Mouse (Mus musculus) cerebral cortex, adult 2 months (tissue): ENCODE results near the gene Acadvl.

Experiments
- WGBS: fragments of 180-500 bp; shearing (Covaris S2); methylation state at CpG from one replicate; pipeline ENCODE4 v1.1.7; 2018; 5-methylcytosine and 5-hydroxymethylcytosine counted together

Acadvl gene

DNA sequence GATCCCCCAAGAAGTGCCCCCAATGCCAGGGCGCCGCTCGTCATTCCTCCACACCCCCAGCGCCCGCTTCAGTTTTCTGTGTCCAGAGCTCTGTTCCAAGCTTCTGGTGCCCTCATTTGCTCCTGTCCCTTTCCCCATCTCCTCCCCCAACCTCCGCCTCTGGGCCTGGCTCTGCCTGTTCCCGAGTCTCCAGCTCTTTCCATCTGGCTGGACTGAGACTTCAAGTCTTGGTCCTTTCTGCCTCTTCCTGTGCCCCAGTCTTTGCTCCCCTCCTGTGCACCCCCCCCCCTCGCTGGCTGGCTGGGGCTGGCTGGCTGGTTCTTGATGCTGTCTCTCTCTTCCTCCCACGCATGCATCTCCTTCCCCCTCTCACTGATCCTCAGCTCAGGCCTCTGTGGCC is 12.2 kb upstream of the Acadvl start:
- 14% methylated on average over 9 of the region's 9 CpGs for WGBS

DNA sequence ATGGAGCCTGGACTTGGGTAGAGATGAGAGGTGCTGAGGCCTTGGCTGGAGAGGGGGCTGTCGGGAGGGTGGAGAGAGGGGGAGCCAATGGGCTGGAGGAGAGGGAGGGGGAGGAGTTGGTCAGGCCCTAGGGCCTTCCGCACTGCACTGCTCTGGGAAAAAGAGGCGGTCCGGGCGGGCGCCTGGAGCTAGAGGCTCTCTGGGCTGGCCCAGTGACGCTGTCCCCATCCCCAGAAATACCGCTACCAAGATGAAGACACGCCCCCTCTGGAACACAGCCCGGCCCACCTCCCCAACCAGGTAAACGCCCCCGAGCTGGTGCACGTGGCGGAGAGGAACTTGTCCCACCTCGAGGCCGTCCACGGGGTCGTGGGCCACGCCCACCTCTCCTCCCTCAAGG is 11.5 kb upstream of the Acadvl start:
- WGBS: 14% methylated on average over 19 of the region's 19 CpGs

DNA sequence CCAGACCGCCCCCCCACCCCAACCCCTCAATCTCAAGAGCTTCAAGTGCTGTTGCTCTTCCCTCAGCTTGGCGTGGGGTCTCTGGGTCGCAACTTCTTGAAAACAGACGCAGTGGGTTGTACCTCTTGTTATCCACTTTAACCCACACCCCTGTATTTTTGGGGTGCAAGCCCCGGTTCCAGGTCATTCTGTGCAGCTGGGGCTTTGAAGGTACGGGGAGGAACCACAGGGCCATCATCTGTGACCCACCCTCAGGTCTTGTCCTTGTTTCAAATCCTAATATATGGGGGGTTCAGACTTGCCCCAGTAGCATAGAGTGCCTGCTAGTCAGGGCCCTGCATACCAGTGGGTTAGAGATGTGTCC is 8.9 kb upstream of the Acadvl start:
- 11% methylated on average over 6 of the region's 6 CpGs for WGBS

DNA sequence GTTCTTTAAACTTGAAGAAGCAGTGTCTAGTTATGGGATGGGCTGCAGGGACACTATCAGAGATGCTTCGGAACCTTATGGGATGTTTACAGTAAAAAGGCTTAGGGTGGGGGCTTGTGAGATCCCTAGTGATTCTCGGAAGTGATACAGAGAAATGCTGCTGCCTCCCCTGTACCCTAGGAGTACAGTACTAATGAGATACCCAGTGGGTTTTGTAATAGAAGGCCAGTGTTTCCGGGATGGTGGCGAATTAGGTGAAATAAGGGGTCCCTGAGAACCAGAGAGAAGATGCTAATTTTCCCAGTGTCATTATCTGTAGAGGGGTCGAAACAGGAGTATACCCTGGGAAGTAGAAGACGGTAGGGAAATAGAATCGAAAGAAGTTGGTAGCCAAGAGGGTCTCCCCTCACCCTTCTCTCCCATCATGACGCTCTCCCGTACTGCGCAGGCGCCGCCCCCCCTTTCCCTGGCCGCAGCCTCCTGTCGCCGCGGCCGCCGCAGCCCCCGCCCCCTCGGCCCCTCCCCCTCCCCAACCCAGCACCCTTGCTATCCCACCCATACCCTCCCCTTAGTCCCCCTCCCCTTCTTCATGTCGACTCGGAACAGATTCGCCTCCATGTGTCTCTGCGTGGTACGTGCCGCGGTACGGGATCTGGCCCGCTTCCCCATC is 8.4 kb upstream of the Acadvl start:
- WGBS: 2% methylated on average over 27 of the region's 29 CpGs

DNA sequence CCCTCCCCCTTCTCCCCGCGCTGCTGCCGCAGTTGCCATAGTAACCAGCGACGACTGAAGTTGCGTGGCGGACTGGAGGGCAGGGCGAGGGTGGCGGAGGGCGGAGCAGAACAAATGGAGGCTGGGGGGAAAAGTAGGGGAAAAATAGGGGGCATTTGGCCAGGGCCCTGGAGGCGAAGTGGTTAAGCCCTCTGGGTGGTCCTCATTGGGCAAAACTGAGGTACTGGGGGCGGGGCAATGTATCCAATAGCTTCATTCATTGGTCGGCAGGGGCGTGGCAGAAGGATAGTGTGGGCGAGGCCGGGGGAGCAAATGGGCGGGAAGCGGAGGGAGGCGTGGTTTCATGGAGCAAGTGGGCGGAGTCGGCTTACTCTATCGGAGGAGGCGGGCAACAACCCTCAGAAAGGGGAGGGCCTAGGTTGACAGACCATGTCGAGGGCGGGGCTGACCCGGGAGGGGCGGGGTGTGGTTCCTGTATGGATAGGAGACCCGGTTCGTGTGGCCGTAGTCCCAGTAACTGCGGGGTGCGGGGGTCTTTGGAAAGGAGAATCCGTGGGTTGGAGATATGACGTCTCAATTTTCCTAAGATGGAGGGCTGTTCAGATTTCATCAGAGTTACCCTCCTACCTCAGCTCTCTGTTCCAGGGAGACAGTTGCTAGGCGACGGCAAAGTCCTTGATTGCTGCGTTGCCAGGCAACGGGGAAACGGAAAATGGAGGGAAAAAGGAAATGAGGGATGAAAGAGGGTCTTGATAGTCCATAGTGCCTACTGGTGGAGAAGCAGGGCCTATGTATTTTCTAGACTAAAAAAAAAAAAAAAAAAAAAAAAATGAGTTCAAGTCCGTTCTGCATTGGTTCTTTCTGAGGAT is 6.3 kb upstream of the Acadvl start:
- WGBS: 1% methylated on average over 40 of the region's 40 CpGs

DNA sequence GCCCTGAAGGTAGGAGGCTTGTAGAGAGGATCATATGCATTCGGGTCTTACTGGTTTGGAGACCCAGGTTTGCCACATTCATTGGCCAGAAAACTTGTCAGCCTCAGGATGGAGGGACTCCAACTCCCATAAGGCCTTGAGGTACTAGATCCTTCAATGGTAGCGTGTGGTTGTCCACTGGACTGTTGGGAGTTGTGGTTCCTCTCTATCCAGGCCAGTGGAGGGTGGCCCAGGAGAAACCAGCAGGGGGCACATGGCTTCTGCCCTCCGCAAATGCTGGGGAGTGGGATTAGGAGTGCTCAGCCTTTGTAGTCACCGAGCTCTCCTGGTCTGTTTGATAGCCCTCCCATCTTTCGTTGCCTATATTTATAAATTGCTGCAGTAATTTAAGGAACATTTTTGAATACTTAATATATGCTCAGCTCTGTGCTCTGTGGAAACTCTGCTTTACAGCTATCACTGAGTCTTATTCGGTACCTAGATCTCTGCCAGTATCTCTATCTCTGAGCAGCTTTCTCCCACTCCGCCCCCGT is 5.6 kb upstream of the Acadvl start:
- WGBS: under 1% methylated on average over 8 of the region's 8 CpGs

DNA sequence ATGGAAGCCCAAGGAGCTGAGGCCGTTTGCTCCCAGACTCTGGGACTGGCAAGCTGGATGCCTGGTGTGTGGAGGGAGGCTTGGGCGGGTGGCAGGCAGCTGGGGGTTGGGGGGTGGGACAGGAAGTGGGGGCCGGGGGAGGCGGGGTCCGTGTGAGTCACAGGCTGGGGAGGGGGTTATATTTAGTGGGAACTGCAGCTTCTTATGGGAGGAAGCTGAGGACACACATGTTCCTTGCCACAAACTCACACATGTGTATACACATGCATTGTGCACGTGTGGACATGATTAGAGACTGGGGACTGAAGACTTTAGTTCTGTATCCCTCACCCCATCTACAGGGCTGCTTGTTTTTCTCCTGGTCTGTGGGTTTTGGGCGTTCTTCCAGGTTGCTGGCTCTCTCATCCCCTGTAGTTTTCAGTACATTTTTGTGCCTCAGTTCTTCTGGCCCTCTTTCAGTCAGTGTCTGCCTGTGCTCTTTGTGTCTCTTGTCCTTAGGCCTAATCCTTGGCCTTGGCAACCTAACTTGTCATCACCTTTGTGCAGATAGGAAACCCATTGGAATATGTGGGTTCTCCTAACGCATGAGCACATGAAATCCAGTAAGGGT is 4.9 kb upstream of the Acadvl start:
- 7% methylated on average over 8 of the region's 8 CpGs for WGBS

DNA sequence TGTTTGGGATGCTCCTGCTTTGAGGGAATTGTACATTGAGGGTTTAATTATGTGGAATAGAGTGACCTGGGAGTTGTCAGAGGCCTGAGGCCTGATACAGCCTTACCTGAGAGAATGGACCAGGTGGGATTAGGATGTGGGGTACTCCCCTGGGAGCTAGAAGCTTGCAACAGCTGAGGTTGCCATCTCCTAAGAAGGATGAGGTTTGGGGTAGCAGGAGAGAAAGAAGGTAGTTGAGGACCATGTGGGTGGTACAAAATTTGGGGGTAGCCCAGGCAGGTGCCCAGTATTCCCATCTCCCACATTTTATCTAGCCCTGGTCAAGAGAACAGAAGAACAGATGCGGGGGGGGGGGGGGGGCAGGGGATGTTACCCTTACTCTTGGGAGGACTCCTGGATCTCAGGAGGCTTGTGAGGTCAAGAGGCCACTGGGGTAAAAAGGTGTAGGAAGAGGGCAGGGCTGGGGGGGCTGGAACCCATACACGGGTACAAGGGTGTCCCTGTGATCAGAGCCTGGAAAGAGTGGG is 4.3 kb upstream of the Acadvl start:
- WGBS: 9% methylated on average over 2 of the region's 2 CpGs

DNA sequence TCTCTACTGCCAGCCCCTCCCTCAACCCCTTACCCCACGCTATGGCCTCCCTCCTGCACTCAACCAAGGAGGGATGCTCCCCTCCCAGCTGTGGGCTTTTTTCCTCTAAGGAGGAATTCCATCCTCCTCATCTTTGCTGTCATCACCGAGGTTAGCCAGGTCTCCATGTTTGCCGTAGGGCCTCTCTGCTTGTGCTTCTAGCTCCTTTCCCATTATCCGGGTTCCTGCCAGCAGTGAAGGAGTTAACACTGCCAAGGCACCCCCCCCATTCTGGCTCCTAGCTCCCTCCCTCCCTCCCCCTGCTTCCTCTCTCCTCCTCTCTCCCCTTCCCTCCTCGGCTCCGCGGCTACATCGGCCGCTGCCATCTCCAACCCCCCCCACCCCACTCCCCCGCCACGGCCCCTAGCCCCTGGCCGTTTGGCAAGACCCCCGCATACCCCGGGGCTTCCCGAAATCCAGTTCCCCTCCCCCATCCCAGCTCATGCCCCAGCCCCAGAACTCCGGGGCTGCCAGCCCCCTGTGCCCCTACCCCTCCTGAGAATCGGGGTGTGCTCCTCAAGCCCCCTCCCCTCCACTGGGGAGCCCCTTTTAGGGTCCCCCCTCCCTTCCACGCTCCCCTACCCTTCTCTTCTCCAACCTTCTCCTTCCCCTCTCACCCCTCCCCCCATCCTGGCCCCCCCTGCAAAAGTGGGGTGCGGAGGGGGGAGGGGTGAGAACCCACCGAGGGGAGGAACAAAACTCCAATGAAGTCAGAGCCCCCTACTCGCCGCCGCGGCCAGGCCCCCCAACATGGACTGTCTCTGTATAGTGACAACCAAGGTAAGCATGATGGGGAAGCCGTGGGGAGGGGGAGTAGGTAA is 3.1 kb upstream of the Acadvl start:
- 2% methylated on average over 25 of the region's 25 CpGs for WGBS

DNA sequence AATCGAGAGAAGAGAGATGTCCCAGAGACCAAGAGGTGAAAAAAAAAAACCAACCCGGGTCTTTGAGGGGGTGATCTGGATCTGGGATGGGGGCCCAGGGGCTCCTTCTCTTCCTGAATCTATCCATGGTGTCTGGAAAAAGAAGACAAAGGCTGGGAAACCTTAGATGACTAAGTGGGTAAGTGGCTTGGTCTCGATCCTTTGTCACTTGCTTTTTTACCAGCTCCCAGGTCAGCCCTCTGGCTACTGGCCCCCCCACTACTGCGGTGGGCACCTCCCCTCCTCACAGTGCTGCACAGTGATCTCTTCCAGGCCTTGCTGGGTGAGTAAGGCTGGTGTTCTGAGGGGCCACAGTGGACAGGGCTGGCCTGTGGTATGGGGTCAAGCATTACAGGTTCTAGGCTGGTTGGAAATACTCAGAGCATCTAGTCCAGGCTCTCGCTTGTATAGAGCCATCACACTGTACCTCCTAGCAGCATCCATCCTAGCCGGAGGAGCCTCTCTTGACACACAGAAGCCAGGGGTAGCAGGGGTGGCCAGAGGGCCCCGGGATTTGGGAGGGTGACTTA is 2.1 kb upstream of the Acadvl start:
- WGBS: 41% methylated on average over 7 of the region's 7 CpGs

DNA sequence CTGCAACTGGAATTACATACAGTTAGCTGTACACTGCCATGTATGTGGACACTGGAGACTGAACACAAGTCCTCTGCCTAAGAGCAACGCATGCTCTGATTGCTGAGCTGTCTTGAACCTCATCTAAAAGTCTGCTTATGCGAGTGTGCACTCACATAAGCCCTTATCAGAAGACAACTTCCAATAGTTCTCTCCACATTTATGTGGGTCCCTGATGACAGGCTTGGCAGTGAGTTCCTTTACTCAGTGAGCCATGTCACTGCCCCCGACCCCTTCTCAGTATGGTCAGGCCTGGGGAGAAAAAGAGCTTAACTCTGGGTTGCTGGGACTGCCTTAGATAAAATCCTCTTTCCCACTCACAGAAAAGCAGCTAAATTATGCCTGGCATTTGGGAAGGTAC is 1.5 kb upstream of the Acadvl start, which contains the start of gene Dlg4:
Dlg4 (plus strand) TSS at position 274 of the 400 bp plus-strand sequence.
- 79% methylated on average over 3 of the region's 3 CpGs for WGBS

DNA sequence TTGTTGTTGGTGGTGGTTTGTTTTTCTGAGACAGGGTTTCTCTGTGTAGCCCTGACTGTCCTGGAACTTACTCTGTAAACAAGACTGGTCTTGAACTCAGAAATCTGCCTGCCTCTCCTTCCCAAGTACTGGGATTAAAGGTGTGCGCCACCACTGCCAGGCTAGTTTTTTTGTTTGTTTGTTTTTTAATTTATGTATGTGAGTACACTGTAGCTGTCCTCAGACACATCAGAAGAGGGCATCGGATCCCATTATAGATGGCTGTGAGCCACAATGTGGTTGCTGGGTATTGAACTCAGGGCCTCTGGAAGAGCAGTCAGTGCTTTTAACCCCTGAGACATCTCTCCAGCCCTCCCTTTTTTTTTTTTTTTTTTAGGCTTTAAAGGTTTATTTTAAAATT is 966 bp upstream of the Acadvl start:
- WGBS: 62% methylated on average over 2 of the region's 2 CpGs

DNA sequence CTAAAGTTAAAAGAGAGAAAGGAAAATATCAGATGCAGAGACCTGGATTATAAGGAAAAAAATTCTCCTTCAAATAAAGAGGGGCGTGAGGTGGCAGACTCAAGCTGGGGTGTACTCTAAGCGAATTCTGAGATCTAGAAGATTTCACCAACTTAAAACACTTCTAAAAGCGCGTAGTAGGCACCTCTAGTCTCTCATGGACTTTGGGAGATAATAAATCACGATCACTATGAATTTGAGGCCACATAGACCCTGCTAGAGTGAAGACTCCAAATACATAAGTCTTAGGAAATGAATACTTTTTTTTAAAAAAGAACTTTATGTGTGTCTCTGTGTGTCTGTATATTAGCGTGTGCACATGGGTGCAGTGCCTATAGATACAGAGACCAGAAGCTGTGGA is 466 bp upstream of the Acadvl start:
- 64% methylated on average over 6 of the region's 6 CpGs for WGBS

DNA sequence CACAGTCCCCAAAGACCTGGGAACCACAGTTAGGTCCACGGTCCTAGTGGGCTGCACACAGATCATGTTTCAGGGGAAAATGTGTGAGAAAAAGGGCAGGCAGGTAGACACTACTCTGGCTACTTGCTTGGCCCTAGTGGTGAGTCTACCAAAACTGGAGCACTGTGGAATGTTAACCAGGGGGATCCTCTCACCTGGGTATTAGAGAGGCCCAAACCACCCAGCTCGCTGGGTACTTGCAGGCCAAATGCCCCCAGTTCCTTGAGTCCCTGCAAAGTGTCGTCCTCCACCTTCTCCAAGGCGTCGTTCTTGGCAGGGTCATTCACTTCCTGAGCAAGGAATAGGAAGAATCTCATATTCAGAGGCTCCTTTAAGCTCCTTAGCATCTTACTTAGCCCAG is 1.2 kb downstream of the Acadvl start:
- 65% methylated on average over 5 of the region's 5 CpGs for WGBS

DNA sequence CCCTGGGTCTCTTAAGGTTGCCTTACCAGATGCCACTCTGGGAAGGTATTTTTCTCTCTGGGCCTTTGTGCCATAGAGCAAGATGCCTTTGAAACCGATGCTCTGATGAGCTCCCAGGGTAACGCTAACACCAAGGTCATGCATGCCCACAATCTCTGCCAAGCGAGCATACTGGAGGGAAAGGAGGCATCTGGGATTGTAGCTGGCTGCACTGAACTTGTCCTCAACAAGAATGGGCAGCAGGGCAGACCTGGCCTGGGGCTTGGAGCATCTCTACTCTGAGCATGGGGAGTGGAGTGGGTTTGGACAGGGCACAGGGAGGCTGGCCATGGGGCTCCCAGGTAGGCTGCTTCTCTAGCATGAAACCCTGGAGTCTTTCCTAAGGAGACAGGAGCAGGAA is 1.8 kb downstream of the Acadvl start:
- WGBS: 77% methylated on average over 3 of the region's 3 CpGs

DNA sequence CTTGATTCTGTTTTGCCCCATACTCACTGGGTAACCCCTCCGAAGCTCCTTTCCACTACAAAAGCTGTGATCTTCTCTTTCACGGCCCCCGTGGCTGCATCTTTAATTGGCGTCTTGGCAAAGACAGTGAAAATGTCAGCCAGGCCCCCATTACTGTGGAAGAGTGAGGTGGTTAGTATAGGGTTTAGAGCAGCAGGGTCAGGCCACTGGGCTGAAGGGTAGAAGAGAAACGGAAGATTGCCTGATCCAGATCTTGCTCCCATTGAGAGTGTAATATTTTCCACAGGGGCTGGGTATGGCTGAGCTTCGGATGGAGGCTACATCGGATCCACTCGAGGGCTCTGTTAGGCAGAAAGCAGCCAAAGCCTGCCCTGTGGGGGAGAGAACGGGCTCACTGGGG is 2.3 kb downstream of the Acadvl start:
- 65% methylated on average over 9 of the region's 9 CpGs for WGBS

DNA sequence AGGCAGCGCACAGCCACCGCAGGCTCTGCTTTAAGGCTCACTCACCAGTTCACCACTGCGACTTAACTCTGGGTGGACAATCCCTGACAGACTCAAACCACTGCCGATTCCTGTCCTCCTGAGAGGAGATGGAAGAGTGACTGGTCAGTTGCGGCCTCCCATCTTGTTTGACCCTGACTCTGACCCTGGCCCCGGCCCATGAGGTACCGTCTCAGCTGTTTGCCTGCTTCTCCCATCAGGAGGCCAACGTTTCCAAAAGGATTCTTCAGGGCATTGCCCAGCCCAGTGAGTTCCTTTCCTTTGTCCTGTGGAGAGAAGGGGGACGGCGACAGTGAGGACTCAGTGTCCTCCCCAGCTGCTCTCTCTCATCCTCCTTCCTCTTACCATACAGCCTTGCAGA is 4.2 kb downstream of the Acadvl start:
- 79% methylated on average over 10 of the region's 10 CpGs for WGBS

DNA sequence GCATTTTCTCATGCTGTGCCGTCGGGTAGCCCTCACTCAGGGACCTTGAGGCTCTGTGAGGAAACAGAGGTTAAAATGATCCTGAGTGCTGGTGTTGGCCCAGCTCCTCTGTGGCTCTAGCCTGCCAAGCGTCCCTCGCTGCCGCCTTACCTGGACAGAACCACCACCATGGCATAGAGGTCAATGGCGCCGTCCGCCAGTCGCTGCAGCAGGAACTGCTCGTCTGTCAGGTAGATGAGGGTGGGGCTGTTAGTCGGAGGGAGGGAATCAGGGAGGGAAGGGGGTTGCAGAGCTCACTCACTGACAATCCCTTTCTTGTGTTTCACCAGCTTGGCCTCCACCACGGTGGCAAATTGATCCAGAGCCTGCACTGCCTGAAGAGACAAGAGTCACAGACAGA is 4.7 kb downstream of the Acadvl start:
- 84% methylated on average over 12 of the region's 12 CpGs for WGBS

DNA sequence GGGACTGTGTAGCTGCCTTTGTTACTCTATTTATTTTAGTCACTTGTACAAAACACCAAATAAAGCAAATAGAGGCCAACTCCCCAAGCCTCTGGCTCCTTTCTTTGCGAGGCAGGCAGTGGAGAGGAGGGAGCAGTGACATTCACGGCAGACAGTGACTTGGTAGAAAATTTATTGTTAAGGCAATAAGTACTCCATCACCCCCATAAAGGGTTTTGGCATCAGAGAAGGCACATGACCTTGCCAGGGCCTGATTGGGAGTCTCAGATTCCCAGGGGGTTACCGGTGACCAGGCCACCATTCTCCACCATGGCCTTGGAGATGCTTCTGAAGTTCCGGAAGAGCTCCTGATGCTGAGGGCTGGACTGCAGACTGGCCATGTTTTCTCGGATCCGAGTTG is 5.2 kb downstream of the Acadvl start:
- WGBS: 82% methylated on average over 6 of the region's 6 CpGs

DNA sequence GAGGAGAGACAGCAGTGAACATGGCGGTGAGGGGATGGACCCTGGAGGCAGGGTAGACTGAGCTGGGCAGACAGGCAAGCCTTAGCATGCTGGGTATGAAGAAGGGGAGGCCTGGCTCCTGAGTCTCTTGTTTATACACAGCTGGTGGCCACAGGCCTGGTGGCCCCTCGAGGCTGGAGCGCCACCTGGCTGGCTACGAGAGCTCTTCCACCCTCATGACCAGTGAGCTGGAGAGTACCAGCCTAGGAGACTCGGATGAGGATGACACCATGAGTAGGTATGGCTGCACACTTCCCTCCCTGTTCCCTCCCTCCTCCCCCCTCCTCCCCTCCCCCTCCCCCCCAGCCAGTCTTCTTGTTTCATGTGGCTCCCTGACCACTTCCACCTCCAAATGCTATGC is 9.7 kb downstream of the Acadvl start:
- 55% methylated on average over 5 of the region's 5 CpGs for WGBS

DNA sequence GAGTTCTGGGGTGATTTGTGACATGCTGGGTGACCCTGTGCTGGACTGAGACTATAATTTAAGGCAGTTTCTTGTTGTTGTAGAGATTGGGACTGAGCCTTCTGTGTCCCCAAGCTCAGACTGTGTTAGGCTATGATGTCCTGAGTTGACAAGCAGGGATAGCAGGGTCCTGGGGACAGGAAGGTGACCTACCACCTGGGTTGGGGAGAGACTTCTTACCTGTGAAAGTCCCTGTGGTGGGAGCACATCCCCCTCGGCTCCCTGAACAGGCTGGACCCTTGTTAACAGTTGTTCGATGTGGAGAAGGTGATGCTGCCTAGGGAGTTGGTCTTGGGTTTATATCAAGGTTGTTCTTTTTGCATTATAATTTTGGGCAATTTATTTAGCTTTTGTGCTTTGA is 12.7 kb downstream of the Acadvl start:
- WGBS: 86% methylated on average over 2 of the region's 2 CpGs
